Mouse (Mus musculus) left cerebral cortex, postnatal 10 days (tissue): ENCODE measurements around the gene H2-Aa. TPM values are rescaled to one million over a fixed set of nuclear protein-coding genes. Genes with fewer than 3 reads are reported as not detected.

Experiments
- DNase-seq, 2 experiments: peaks; one replicate each; pipeline ENCODE4 v3.0.0; 2021 to 2022; ENCODE audit warnings: low spot score in 2 of 2, mixed read lengths in 1 of 2; ENCODE audit errors: extremely low spot score in 1 of 2
- intact Hi-C: fragments of 180-260 bp; cut with DNase I; formaldehyde crosslinking; loops from one replicate; pipeline ENCODE4 v1.15.1; 2025
- total RNA-seq, 2 experiments: library from RNA; stranded (reverse); gene quantifications; 2 replicates each; pipeline ENCODE4 v1.2.3; 2021

H2-Aa gene
- total RNA-seq, 2 experiments from 2014 or later, result 0.71 TPM

- no peak for DNase-seq
- intact Hi-C loops, result no loop called here
Measured at GRCm38 (mm10) chr17:34270230-34270629, 17.4 kb downstream of the H2-Aa start.

- intact Hi-C loops, result no loop called here
Measured at GRCm38 (mm10) chr17:34269817-34270216, 17.8 kb downstream of the H2-Aa start.

DNA sequence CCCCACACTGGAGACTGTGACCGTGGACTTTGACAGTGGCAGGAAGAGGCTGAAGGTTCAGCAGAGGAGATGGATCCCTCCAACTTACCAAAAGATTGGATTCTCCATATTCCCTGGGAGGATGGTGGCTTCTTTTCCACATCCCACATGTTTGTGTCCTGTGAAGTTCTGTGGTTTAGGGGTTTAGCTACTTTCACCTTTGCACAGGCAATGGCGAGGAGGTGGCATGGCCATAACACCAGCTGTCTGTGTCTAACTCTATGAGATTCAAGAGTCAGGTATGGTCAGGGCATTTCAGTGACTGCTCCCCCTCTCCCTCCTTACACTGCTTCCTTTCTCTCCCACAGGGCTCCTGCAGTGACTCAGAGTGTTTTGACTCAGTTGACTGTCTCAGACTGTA lies 18.9 kb downstream of the H2-Aa start:
- DNase-seq, result no peak
- intact Hi-C loops, result no loop called here

More at GRCm38 (mm10) chr17:34269817-34270216, 17.8 kb downstream of the H2-Aa start:
- DNase-seq, result no peak

DNA sequence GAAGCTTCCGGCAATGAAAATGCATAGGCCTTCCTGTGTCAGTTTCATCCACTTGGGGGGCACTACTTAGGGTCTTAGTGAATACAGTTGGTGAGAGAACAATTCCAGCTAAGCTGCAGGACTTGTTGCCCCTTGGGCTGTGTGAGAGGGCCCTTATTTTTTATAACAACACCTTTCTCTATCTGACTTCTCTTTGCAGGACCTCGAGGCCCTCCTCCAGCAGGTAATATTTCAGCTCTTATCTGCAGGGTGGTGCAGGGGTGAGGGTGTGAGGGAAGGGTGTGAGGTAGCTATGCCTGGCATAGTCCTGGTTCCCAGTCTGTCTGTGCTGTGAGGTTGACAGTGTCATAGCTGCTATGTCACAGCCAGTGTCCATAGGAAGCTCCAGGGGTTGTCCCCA lies 19.4 kb downstream of the H2-Aa start:
- intact Hi-C loops, result no loop called here
- DNase-seq, result no peak

DNA sequence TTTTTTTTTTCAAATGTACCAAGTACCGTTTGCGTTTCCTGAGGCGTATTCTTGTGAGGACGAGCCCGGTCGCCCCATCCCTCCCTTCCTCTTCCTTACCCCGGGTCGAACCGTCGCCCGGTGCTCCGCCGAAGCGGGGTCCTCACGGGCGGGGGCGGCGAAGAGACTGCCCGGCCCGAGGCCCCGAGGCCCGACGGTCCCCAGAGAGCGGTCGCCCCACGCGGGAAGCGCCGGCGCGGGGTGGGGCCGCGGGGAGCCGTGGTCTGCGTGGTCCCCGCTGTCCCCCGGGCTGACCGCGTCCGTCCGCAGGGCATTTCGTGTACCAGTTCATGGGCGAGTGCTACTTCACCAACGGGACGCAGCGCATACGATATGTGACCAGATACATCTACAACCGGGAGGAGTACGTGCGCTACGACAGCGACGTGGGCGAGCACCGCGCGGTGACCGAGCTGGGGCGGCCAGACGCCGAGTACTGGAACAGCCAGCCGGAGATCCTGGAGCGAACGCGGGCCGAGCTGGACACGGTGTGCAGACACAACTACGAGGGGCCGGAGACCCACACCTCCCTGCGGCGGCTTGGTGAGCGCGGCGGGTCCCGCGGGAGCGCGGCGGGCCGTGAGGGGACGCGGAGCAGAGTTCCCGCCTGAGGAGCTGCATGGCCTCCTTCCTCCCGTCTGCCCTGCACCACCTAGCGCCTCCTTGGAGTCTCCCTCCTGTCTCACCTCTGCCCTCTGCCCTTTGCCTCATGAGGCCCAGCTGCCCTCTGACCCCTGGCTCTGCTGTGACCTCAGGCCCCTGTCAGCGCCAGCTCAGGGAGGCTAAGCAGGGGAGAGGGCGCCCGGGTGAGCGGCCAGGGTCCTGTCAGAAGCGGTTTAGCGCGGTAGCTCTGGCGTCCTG lies 22.9 kb downstream of the H2-Aa start:
- no peak for DNase-seq
- intact Hi-C loops, result no loop called here

GRCm38 (mm10) chr17:34263811-34264371 lies 23.7 kb downstream of the H2-Aa start:
- DNase-seq, result no peak
- intact Hi-C loops, result no loop called here

DNA sequence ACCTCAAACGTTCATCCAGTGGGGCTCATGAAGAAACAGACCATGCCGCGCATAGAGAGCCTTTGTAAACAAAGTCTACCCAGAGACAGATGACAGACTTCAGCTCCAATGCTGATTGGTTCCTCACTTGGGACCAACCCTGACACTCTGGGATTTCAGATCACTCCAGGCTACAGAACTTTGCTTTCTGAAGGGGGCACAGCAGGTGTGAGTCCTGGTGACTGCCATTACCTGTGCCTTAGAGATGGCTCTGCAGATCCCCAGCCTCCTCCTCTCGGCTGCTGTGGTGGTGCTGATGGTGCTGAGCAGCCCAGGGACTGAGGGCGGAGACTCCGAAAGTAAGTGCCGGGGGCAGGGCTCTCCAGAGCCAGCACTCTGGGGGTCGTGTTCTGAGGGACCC lies 24.6 kb downstream of the H2-Aa start:
- intact Hi-C loops, result no loop called here
- DNase-seq, result peak; percentile 58 to 63

- intact Hi-C loops, result no loop called here
- peak; percentile 78 to 82 for DNase-seq
Measured at GRCm38 (mm10) chr17:34261502-34261901, 26.1 kb downstream of the H2-Aa start.

- intact Hi-C loops, result no loop called here
- peak in 1 of 2 experiments; percentile 33 for DNase-seq
Measured at GRCm38 (mm10) chr17:34260551-34260950, 27.1 kb downstream of the H2-Aa start.

DNA sequence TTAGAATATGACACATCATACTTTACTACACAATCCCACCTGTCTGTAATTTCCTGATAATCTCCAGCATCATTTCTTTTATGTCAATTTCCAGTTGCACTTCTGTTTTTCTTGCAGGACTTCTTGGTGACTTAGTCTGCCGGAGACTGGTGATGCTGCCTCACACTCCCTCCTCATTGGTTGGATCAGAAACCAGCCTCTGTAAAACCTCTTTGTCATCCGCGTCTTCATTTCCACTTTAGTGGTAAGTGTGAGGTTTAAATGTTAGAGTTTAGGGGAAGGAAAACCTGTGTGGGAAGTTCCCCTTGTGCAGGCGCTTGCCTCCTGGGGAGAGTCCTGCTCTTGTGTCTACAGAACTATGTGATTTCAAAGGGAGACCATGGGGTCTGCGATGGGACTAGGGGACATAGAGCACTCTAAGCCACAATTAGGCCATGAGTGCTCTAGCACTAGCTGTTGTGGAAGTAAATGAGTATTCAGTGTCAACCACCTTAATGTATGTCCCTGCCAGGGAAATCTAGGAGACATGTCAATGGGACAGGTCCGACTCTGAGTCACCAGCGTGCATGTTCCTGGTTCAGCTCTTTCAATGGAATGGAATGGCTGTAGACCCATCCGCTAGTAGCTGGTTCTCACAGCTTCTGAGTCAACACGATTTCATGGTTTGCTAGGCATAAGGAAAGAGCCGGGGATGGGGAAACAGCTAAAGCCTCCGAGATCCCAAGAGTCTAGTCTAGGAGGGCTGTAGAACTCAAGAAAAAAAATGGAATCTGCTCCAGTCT lies 29.8 kb downstream of the H2-Aa start, which contains the start of gene H2-Ab1:
TSS of gene H2-Ab1 (plus strand) at position 96 of the 782 bp plus-strand sequence.
- intact Hi-C loops, result no loop called here
- peak; percentile 71 to 80 for DNase-seq

- intact Hi-C loops, result no loop called here
- DNase-seq, result no peak
Measured at GRCm38 (mm10) chr17:34256501-34256900, 31.1 kb downstream of the H2-Aa start.

- intact Hi-C loops, result loop anchor here (2.0 kb wide), 1 partner anchor 61 kb away; no protein-coding TSS in a partner anchor
- no peak for DNase-seq
Measured at GRCm38 (mm10) chr17:34251666-34252065, 36.0 kb downstream of the H2-Aa start.

DNA sequence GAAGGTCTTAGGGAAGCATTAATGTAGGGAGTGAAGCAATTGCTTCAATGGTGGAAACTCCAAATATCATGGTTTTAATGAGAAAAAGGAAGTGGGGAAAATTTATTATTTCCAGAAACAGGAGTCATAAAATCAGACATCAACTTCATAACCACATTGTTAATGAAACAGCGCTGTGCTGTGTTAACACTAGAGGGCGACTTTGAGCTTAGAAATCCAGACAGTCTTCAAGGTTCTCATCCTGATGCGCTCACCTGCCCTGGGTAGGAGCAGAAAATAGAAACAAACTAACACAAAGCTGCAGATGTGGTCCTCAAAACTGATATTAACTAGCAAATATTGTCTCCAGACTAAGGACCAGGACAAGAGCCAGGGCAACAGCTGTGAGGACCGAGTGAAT lies 37.7 kb downstream of the H2-Aa start:
- no peak for DNase-seq
- intact Hi-C loops, result loop anchor here (2.0 to 5.0 kb wide), 3 partner anchors 63 to 162 kb away; no protein-coding TSS in a partner anchor

DNA sequence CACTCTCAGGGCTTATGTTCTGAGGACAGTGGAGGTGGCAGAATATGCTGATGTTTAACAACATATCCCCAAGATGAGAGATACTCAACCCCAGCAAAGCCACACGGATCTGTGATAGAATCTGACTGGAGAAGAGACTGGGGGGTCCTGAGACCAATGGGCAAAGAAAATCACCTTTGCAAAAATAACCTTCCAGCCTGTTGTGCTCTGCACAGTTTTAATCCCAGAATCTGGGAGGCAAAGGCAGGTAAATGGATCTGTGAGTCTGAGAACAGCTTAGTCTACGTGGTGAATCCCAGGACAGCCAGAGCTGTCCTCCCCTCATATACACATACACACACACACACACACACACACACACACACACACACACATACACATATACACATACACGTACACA lies 38.3 kb downstream of the H2-Aa start:
- DNase-seq, result no peak
- intact Hi-C loops, result loop anchor here (2.0 to 5.0 kb wide), 2 partner anchors 99 to 163 kb away; no protein-coding TSS in a partner anchor

- DNase-seq, result no peak
- intact Hi-C loops, result loop anchor here (2.0 to 5.0 kb wide), 2 partner anchors 100 to 164 kb away; no protein-coding TSS in a partner anchor
Measured at GRCm38 (mm10) chr17:34248764-34249163, 38.9 kb downstream of the H2-Aa start.

DNA sequence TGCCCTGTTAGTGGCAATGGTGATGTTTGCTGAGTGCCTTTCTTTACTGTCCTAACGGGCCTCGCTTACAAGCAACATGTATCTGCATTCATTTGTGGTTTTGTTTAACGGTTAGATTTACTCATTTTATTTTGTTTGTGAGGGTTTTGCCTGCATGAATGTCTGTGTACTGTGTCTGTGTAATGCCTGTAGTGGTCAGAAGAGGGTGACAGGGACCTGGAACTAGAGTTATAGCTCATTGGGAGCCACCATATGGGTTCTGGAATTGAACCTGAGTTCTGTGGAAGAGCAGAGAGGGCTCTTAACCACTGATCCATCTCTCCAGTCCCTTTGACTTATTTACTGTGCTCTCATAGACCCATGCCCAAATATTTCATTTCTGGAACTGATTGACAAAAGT lies 40.6 kb downstream of the H2-Aa start:
- DNase-seq, result no peak
- intact Hi-C loops, result loop anchor here (5.0 kb wide), 1 partner anchor 165 kb away; no protein-coding TSS in a partner anchor

- intact Hi-C loops, result loop anchor here (5.0 kb wide), 1 partner anchor 168 kb away; no protein-coding TSS in a partner anchor
- DNase-seq, result no peak
Measured at GRCm38 (mm10) chr17:34244656-34245055, 43.0 kb downstream of the H2-Aa start.

DNA sequence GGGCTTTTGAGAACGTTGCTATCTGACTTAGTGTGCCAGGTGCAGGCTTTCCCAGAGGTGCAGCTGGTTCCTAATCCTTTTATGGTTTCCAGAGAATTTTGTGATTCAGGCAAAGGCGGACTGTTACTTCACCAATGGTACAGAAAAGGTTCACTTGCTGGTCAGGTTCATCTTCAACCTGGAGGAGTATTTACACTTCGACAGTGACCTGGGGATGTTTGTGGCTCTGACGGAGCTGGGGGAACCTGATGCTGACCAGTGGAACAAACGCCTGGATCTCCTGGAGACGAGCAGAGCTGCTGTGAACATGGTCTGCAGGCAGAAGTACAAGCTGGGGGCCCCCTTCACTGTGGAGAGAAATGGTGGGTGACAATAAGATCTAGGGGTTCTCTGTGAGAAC lies 46.7 kb downstream of the H2-Aa start:
- intact Hi-C loops, result no loop called here

GRCm38 (mm10) chr17:34240366-34240765 lies 47.3 kb downstream of the H2-Aa start:
- DNase-seq, result no peak
- intact Hi-C loops, result no loop called here

More for the DNA sequence above, 46.7 kb downstream of the H2-Aa start:
- DNase-seq, result no peak
